In the genomic region with DNA sequence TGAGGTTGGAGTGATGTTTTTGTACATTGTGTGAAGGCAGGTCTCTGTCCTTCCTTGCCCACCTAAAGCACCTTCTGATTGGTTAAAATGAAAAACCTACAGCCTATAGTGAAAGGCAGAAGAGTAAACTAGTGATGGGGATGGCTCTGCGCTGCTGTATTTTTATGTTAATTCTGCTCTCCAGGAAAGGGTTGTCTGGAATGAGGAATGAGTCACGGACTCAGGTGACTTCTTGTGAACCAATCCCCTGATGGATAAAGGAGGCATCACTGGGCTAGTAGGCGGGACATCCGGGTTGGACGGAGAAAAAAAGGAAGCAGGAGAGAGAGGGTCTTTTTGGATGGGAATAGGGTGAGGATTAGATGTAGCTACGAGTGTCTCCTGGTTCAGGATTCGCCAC, we compare ENCODE assay signal across 11 mouse cellular contexts. TPM values are rescaled to one million over a fixed set of nuclear protein-coding genes. Genes with fewer than 3 reads are reported as not detected.
"Had no signal": no experiment of that assay in that cellular context is flagged by ENCODE, and none has a peak within 500 bp of the region (broad histone marks: within the 10 kb centered on the region; RNA-seq: fewer than 3 reads in every experiment).

No protein-coding gene starts in this region.

- DNase-seq: lung, adult 18-20 months; lung, embryonic 14.5 days; lung, postnatal 10 days; lung, postnatal 4 days; midbrain, embryonic 14.5 days; right cerebral cortex, postnatal 14 days; thymus, adult 2 months; thymus, postnatal 25 days; thymus, postnatal 4 days had no signal

RNA-seq across cellular contexts. Expression of gene Myog, which starts 19.8 kb away (rescaled TPM):
- total RNA-seq: megakaryocyte, adult 5-6 weeks; megakaryocyte-erythroid progenitor cell, adult 5-6 weeks had no signal

RNA-seq across cellular contexts. Expression of gene Adora1, which starts 34.8 kb away (rescaled TPM):
- total RNA-seq: megakaryocyte, adult 5-6 weeks; megakaryocyte-erythroid progenitor cell, adult 5-6 weeks had no signal
